Mouse (Mus musculus): ENCODE data around the gene Rnf222. TPM values are rescaled to one million over a fixed set of nuclear protein-coding genes. Genes with fewer than 3 reads are reported as not detected.
A peak's percentile ranks its signal among the peaks of the same experiment; 100 is the strongest.

Rnf222 gene
- polyA plus RNA-seq, 1 experiment from 2014 or later = 0.09 TPM

DNA sequence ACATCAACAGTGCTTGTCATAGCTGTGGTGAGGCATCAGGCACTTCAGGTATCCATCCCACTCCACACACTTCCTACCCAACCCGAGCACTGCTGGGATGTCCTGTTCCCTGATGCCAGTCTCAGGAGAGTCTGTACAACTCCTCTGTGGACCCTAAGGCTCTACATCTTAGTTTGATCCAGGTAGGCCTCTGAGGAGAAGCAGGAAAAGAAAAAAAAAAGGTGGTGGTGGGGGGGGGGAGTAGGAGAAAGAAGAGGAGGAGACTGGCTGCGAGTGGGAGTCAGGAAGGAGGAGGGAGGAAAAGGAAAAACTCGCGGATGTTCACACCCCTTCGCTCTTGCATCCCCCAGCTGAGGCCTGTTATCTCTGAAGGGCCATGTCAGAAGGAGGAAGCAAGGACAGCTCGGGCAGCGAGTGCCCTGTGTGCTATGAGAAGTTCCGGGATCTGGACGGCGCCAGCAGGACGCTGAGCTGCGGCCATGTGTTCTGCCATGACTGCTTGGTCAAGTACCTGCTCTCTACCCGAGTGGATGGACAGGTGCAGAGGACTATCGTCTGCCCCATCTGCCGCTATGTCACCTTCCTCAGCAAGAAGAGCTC is 4.0 kb downstream of the Rnf222 start:
- Histone ChIP-seq H3K9ac (peak overlapping the region; percentile 8; the same call in 1 of the 2 replicates), H3K27me3 (no peaks in the 10 kb centered on the region), H3K4me2 (no peak overlapping the region), H3K27ac (no peak overlapping the region), H3K9me3 (no peaks in the 10 kb centered on the region), H3K4me1 (replicated peaks) (no peaks in the 10 kb centered on the region), H3K36me3 (no peaks in the 10 kb centered on the region), H3K4me3 (no peak overlapping the region)
- ATAC-seq (ENCODE audit: low FRiP score) = no peak
- 80% methylated on average over 15 of the region's 15 CpGs for WGBS

DNA sequence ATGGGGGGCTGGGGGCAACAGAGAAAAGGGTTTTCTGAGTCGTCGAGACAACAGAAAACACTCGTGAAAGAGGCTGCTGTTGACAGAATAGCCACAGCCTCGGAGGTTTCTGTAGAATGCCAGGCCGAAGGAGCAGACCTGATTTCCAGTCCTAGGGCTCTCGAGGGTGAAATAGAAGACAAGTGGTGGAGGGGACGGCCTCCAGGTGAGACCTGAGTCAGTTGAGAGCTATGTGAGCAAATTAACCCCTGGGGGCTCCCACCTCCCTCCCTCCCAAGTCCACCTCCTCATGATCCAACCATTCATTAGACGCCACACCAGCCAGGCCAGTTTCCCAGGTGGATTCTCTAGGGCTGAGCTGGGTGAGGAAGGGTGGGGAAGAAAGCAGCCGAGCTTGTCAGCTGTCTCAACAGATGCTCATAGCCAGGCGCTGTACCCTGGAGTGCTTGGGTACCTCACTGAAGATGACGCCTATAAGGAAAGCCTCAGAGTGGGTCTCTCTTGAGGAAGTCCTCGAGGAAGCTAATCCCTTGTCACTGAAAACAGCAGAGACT is 5.6 kb downstream of the Rnf222 start:
- Histone ChIP-seq H3K9ac (no peak overlapping the region; the same call in 1 of the 2 replicates), H3K27ac (no peak overlapping the region), H3K4me2 (no peak overlapping the region), H3K4me3 (no peak overlapping the region), H3K4me1 (replicated peaks) (no peaks in the 10 kb centered on the region), H3K27me3 (0 out of 2 replicates have a peak, but pooled peaks cover 1% of the 10 kb centered on the region), H3K36me3 (no peaks in the 10 kb centered on the region), H3K9me3 (no peaks in the 10 kb centered on the region)
- ATAC-seq (ENCODE audit: low FRiP score) = no peak
- 75% methylated on average over 12 of the region's 12 CpGs for WGBS

DNA sequence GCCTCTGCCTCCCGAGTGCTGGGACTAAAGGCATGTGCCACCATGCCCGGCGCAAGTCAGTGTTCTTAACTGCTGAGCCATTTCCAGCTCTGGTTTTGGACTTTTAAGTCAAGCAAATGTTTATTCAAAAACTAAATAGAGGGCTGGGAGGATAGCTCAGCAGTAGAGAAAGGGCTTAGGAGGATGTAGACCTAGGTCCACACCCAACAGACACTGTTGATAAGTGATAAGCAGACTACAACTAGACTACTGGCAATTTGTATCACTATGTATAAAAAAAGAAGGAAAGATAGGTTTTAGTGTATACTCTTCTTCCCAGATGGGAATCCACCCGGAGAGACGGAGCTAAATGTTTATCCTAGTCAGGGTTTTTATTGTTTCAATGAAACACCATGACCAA is 7.9 kb downstream of the Rnf222 start:
- Histone ChIP-seq H3K27me3 (0 out of 2 replicates have a peak, but pooled peaks cover 10% of the 10 kb centered on the region), H3K27ac (no peak overlapping the region), H3K36me3 (no peaks in the 10 kb centered on the region), H3K4me3 (no peak overlapping the region), H3K9me3 (no peaks in the 10 kb centered on the region), H3K4me2 (no peak overlapping the region), H3K9ac (no peak overlapping the region), H3K4me1 (replicated peaks) (peaks cover 5% of the 10 kb centered on the region; the same call in 1 of the 2 replicates)
- WGBS = 95% methylated on average over 5 of the region's 5 CpGs
- ATAC-seq (ENCODE audit: low FRiP score) = no peak

DNA sequence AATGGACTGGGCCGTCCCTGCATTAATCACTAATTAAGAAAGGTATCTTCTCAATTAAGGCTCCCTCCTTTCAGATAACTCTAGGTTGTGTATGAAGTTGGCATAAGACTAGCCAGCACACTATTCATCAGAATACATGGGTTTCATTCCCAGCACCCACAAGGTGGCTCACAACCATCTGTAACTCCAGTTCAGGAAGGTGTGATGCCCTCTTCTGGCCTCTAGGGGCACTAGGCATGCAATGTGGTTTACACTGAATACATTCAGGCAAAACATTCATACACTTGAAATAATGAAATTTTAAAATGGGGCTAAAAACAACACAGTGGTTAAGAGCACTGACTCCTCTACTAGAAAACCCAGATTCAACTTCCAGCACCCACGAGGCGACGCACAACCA is 8.8 kb downstream of the Rnf222 start:
- no peak for ATAC-seq (ENCODE audit: low FRiP score)
- Histone ChIP-seq H3K4me2 (no peak overlapping the region), H3K36me3 (no peaks in the 10 kb centered on the region)

DNA sequence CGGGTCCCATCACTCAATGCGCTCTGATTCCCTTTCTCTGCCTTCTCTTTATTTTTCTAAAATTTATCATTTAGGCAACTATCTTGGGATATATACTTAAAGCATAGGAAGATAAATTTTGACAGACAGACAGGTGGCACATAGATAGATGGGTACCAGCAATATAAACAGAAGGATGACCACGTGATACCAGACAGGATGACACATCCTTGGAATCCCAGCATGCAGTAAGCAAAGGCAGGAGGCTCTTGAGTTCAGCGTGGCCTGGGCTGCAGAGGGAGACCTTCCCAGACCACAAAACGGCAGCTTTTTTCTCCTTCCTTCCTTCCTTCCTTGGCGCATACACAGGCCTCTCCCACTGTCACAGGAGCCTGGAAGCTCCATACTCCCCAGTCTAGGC is 9.5 kb downstream of the Rnf222 start:
- Histone ChIP-seq H3K9ac (no peak overlapping the region), H3K9me3 (no peaks in the 10 kb centered on the region), H3K4me1 (replicated peaks) (peaks cover 12% of the 10 kb centered on the region), H3K4me2 (no peak overlapping the region), H3K27ac (no peak overlapping the region), H3K36me3 (peaks cover 1% of the 10 kb centered on the region; the same call in 1 of the 2 replicates), H3K27me3 (0 out of 2 replicates have a peak, but pooled peaks cover 10% of the 10 kb centered on the region), H3K4me3 (no peak overlapping the region)
- no peak for ATAC-seq (ENCODE audit: low FRiP score)
- WGBS = 82% methylated on average over 6 of the region's 6 CpGs

More for the DNA sequence above, 8.8 kb downstream of the Rnf222 start:
- Histone ChIP-seq H3K27ac (no peak overlapping the region), H3K9me3 (no peaks in the 10 kb centered on the region), H3K27me3 (0 out of 2 replicates have a peak, but pooled peaks cover 10% of the 10 kb centered on the region), H3K4me3 (no peak overlapping the region), H3K9ac (no peak overlapping the region), H3K4me1 (replicated peaks) (peaks cover 5% of the 10 kb centered on the region; the same call in 1 of the 2 replicates)
- WGBS = 47% methylated on average over 4 of the region's 4 CpGs

- no peak for ATAC-seq (ENCODE audit: low FRiP score)
- 88% methylated on average over 6 of the region's 6 CpGs for WGBS
These were observed 10.4 kb downstream of the Rnf222 start for GRCm38 (mm10) chr11:68898790-68899189.

GRCm38 (mm10) chr11:68899815-68900214 is 11.5 kb downstream of the Rnf222 start:
- peaks cover 16% of the 10 kb centered on the region for H3K4me1 ChIP-seq (replicated peaks)
- no peak overlapping the region for H3K9ac ChIP-seq
- 0 out of 2 replicates have a peak, but pooled peaks cover 10% of the 10 kb centered on the region for H3K27me3 ChIP-seq
- H3K36me3 ChIP-seq = peaks cover 21% of the 10 kb centered on the region
- H3K4me2 ChIP-seq = no peak overlapping the region
- H3K27ac ChIP-seq = no peak overlapping the region
- 90% methylated on average over 8 of the region's 8 CpGs for WGBS
- ATAC-seq (ENCODE audit: low FRiP score) = no peak
- H3K4me3 ChIP-seq = no peak overlapping the region
- no peaks in the 10 kb centered on the region for H3K9me3 ChIP-seq

More at GRCm38 (mm10) chr11:68898790-68899189, 10.4 kb downstream of the Rnf222 start:
- H3K9me3 ChIP-seq = no peaks in the 10 kb centered on the region
- peaks cover 16% of the 10 kb centered on the region for H3K4me1 ChIP-seq (replicated peaks)
- H3K27me3 ChIP-seq = 0 out of 2 replicates have a peak, but pooled peaks cover 10% of the 10 kb centered on the region
- no peak overlapping the region for H3K4me3 ChIP-seq
- H3K4me2 ChIP-seq = no peak overlapping the region
- H3K36me3 ChIP-seq = peaks cover 11% of the 10 kb centered on the region
- no peak overlapping the region for H3K27ac ChIP-seq
- H3K9ac ChIP-seq = no peak overlapping the region

GRCm38 (mm10) chr11:68900519-68901350 is 12.4 kb downstream of the Rnf222 start:
- peak overlapping the region; percentile 60 for H3K4me2 ChIP-seq
- peak overlapping the region; percentile 94 for H3K4me3 ChIP-seq
- 0 out of 2 replicates have a peak, but pooled peaks cover 10% of the 10 kb centered on the region for H3K27me3 ChIP-seq
- H3K4me1 ChIP-seq (replicated peaks) = peaks cover 16% of the 10 kb centered on the region
- WGBS = 30% methylated on average over 31 of the region's 31 CpGs
- no peaks in the 10 kb centered on the region for H3K9me3 ChIP-seq
- peak; percentile 65; the same call in 1 of the 2 replicates for ATAC-seq (ENCODE audit: low FRiP score)
- peak overlapping the region; percentile 66 for H3K9ac ChIP-seq
- H3K36me3 ChIP-seq = peaks cover 30% of the 10 kb centered on the region
- H3K27ac ChIP-seq = no peak overlapping the region

GRCm38 (mm10) chr11:68901351-68902046 is 13.1 kb downstream of the Rnf222 start, which contains the start of gene Rpl26:
Gene Rpl26, plus strand, starts transcription at chr11:68901583.
- Histone ChIP-seq H3K4me2 (peak within 1 kb of the TSS; percentile 76), H3K36me3 (peaks cover 38% of the 10 kb centered on the region), H3K27ac (peak within 1 kb of the TSS; percentile 94), H3K4me1 (replicated peaks) (peaks cover 16% of the 10 kb centered on the region), H3K9me3 (no peaks in the 10 kb centered on the region), H3K9ac (peak within 1 kb of the TSS; percentile 92), H3K27me3 (0 out of 2 replicates have a peak, but pooled peaks cover 10% of the 10 kb centered on the region), H3K4me3 (peak within 1 kb of the TSS; percentile 94)
- ATAC-seq (ENCODE audit: low FRiP score) = peak; percentile 91
- WGBS = under 1% methylated on average over 52 of the region's 52 CpGs

DNA sequence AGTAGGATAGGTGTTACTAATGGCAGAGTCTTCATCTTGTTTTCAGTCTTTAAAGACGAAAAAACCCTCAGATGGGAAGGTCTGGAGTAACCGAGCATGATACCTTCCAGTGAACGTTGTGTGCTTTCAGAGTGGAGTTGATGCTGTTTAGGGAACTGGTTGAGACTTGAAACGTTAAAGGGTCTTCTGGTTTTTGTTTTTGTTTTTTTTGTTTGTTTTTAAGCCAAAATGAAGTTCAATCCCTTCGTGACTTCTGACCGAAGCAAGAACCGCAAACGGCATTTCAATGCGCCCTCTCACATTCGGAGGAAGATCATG is 13.7 kb downstream of the Rnf222 start:
- Histone ChIP-seq H3K36me3 (peaks cover 43% of the 10 kb centered on the region), H3K27me3 (0 out of 2 replicates have a peak, but pooled peaks cover 10% of the 10 kb centered on the region), H3K4me1 (replicated peaks) (peaks cover 16% of the 10 kb centered on the region), H3K9me3 (no peaks in the 10 kb centered on the region), H3K9ac (peak overlapping the region; percentile 92), H3K4me3 (peak overlapping the region; percentile 94), H3K27ac (peak overlapping the region; percentile 94), H3K4me2 (peak overlapping the region; percentile 76)
- WGBS = 2% methylated on average over 10 of the region's 10 CpGs
- ATAC-seq (ENCODE audit: low FRiP score) = no peak

GRCm38 (mm10) chr11:68902367-68902766 is 14.0 kb downstream of the Rnf222 start:
- Histone ChIP-seq H3K4me1 (replicated peaks) (peaks cover 16% of the 10 kb centered on the region), H3K36me3 (peaks cover 46% of the 10 kb centered on the region), H3K9ac (peak overlapping the region; percentile 92), H3K27me3 (0 out of 2 replicates have a peak, but pooled peaks cover 10% of the 10 kb centered on the region), H3K4me2 (peak overlapping the region; percentile 76), H3K27ac (no peak overlapping the region), H3K4me3 (peak overlapping the region; percentile 94), H3K9me3 (no peaks in the 10 kb centered on the region)
- no peak for ATAC-seq (ENCODE audit: low FRiP score)
- 5% methylated on average over 11 of the region's 11 CpGs for WGBS
